Mouse (Mus musculus): Measurements from ENCODE around the gene Lrrfip2.

Lrrfip2 gene

DNA sequence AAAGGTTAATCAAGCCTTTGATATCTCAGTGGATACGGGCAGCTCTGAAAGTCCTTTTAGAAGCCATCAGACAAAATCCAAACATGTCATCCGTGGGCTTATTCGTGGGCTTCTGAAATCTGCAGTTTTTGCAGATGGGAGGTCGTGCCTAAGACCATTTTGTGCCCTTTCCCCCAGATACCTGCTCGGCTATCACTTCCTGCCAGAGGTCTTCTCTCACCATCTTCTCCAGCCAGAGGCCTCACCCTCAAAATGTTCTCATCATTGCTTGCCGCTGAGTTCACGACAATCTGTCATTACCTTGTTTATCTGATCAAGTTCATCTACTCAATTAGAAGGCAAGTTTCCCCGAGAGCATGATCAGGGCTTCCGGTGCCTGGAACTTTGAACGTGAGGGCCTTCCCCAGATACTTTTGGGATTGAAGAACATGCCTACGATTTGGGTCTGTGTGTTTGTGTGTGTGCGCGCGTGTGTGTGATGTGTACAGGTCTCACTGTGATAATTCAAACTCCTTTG lies at the start of gene Lrrfip2:
Lrrfip2 (plus strand) TSS at position 467 of the 517 bp plus-strand sequence.
- no peak for DNase-seq (ENCODE audit: low read depth, low spot score)

DNA sequence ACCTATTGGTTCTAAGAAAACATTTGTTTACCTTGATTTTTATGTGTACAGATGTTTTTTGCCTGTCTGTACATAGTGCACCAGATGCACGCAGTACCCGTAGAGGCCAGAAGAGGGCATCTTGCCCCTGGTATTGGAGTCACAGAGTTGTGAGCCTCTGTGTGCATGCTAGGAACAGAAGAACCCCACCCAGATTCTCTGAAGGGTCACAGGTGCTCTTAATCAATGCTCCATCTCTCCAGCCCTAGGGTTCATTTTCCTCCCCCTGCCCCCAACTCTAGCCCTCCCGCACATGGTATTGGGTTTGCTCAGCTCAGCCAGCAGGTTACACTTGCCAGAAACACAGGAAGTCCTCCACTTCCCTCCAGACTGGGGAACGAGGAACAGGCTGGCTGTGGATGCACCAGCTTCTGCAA lies 46.8 kb upstream of the Lrrfip2 start:
- DNase-seq (ENCODE audit: low read depth, low spot score): peak; percentile 71

DNA sequence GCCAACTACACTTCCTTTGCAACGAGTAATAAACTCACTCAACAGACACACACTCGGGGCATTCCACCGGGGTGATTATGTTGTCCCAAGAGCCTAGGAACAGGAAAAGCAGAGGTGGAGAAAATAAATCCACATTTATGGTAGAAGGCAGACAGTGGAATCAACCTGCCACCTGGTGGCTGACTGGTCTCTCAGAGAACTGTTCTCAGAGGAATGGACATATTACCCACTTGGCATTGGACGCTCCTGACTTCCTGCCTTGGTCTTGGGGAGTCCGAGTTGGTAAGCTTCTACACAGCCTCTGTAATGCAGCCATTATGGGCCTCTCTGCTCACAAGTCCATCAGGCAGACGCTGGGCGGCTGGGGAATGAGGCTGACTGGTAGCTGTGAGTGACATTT lies 45.2 kb upstream of the Lrrfip2 start:
- no peak for DNase-seq (ENCODE audit: low read depth, low spot score)

DNA sequence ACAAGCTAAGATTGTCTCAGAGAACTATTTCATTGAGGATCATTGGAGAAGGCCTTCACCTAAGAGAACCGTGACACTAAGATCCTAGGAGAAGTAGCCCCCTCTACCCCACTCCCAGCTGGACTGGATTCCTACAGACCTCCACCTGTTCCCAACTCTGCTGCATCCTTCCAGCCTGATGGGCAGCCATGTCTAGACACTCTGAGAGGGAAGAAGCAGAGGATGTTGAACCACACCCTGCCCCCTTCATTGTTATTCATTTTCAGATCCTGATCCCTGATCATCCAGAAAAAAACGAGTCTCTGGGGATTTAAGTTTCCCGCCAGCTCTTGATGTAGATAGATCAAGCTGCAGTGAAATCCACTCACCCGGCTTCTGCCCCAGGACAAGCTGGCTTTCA lies 44.4 kb upstream of the Lrrfip2 start:
- no peak for DNase-seq (ENCODE audit: low read depth, low spot score)

DNA sequence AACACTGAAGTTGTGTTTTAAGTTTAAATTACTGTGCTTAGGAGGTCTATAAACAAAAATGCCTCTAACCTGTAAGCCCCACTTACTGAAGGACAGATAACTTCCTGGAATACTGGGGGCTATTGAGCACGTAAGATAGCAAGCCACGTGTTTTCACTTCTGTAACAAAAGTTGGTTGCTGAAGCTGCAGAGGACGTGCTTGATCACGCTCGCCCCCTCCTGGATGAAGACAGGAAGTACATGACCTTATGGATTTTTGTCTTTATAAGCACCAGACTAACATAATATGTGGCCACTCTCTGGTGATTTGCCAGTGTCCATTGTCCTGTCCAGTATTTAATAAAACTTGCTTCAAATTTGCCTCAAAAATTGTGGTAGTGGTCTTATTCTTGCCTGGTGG lies 39.6 kb upstream of the Lrrfip2 start:
- DNase-seq (ENCODE audit: low read depth, low spot score): peak; percentile 52

DNA sequence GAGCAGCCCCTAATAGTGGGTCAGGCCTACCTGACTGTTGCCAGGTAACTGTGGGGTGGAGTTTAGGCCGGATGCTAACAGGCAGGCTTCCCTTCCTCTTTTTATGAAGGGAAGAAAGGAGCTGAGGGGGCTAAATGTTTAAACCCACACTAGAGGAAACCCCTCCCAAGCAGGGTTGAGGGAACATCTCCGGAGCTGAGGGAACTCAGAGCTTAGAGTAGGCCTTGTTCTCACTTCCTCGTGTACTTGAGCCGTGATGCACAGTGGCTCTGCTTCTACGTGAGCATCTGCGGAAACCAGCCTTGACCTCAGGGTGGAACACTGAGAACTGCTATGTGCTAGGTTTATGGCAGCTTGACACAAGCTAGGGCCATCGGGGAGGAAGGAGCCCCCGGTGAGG lies 36.6 kb upstream of the Lrrfip2 start:
- peak; percentile 26 for DNase-seq (ENCODE audit: low read depth, low spot score)

DNA sequence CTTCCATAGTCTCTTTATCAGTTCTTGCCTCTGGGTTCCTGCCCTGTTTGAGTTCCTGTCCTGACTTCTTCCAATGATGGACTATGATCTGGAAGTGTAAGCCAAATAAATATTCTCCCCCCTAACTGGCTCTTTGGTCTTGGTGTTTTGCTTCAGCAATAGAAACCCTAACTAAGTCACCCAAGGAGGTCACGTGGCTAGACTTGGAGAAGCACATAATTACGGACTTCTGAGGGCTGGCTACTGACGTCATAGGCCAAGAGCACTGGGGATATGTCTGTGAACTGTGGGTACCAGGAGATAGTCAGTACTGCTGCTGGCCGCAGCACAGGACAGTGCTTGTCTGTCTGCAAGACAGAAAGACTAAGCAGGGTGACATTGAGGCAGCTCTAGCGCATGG lies 35.6 kb upstream of the Lrrfip2 start:
- no peak for DNase-seq (ENCODE audit: low read depth, low spot score)

DNA sequence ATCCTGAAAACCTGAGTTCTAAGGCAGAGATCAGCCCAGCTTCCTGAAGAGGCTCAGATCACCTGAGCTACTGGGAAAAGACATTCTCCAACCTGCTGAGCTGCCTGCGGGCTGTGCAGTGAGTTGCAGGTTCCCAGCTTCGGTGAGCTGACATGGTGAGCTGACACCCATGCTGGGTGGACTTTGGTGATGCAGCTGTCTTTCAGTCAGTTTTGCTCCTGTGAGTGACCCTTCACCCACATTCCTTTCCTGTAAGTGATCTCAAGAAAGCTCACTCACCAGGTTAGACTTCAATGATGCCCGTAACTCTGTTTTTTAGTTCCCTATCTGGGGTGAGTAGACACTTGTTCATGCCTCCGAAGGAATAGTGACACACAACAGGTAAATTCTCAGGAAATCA lies 32.1 kb upstream of the Lrrfip2 start:
- no peak for DNase-seq (ENCODE audit: low read depth, low spot score)

DNA sequence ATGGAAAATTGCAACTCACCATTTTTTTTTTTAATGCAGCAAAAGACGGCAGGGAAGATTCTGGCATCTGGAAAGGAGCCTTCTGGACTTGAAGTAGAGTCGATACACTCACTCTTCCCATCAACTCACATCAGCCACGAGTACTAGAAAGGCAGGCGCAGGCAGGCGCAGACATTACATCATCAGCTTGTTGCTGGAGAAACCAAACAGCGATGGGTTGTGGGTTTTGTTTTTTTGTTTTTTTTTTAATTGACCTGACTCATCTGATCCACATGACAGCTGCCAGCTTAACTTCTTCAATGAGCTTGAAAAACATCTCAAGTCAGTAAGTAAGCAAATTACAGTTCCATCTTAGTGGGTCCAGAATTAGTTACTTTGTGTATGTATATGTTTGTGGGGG lies 31.3 kb upstream of the Lrrfip2 start:
- DNase-seq (ENCODE audit: low read depth, low spot score): no peak

DNA sequence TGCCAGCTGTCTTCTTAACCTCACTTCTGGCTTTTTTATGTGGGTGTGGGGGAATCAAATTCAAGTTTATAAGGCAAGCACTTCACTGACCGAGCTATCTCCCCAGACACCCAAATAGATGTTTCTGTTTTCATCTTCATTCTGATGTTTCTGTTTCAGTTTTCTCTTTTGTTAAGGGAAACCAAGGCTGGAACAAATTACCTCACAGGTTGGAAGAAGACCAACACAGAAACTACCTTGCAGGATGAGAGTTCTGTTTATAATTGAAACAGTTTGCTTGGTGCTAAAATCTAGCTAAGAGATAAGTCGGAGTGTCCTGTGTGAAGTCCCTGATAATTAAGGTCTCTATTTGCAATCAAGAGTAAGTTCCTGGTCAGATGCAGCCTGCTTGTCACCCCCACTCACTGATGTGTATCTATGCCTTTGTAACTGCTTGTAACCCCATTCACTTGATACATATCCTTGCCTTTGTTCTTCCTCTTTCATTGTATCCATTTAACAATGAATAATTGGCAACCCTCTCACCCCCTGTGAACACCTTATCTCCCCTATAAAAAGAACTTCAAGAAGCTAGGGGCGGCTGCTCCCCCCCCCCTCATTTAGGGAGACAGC lies 30.3 kb upstream of the Lrrfip2 start:
- peak; percentile 22 for DNase-seq (ENCODE audit: low read depth, low spot score)

DNA sequence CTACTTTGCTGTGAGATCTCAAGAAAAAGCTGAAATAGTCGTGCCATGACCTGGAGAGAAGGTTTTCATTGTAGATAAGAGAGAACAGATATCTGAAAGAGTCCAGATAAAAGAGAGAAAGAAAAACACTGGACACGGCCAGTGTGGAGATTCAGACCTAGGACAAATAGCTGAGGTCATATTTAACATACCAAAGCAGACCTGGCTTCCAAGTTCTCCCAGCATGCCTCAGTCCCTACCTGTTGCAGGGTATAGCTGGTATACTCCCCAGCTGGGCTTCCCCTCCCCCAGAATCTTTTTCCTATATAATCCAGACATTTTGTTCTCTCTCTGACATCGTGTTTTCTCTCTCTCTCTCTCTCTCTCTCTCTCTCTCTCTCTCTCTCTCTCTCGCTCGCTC lies 29.4 kb upstream of the Lrrfip2 start:
- DNase-seq (ENCODE audit: low read depth, low spot score): no peak

DNA sequence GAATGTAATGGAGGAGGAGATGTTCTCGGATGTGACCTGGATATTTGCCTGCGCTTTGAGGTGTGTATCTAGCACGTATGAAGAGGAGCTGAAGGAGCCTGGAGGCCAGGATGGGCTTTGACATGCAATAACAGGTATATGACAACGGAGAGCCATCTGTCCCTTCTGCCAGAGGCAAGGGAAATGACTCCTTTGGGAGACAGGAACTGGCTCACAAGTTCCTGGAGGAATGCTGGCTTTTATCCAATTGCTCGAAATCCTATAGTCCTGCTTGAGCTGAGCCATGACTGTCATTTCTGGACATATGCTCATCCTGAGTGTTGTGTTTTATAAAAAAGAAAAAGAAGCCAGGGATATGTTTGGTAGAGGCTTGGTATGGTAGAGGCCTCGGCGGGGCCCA lies 28.5 kb upstream of the Lrrfip2 start:
- no peak for DNase-seq (ENCODE audit: low read depth, low spot score)

DNA sequence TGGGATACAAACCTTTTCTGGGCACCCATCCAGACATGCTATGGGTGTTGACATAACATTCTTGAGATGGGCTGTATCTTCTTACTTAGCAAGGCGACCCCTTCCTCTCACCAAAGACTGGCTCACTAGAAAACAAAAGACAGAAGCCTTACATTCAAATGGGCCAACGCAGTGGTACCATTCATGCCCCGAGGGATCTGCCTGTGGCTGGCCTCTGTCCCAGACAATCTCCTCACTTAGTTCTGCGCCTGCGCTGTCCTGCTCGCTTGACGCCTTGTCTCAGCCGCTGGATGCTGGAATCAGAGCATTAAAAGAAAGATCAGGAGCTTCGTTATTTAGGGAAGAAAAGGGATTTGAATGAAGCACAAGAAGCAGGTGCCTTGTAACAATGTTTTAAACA lies 24.7 kb upstream of the Lrrfip2 start:
- no peak for DNase-seq (ENCODE audit: low read depth, low spot score)

DNA sequence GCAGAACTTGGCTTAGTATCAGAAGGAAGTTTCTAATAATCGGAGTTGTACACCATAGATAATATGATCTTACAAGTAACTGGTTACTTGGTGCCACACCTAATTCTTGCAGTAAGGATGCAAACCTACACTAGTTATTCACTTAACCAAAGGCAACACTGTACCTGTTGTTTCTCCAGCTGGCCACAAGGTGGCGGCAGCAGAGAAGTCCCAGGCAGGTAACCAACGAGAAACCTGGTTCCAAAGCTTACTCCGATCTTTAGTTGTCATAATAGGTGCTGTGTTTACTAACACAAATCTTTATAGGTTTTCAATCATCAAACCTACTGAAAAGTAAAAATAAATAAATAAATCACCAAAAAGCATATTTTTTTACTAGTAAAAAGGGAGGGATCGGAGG lies 24.3 kb upstream of the Lrrfip2 start:
- DNase-seq (ENCODE audit: low read depth, low spot score): peak; percentile 66

DNA sequence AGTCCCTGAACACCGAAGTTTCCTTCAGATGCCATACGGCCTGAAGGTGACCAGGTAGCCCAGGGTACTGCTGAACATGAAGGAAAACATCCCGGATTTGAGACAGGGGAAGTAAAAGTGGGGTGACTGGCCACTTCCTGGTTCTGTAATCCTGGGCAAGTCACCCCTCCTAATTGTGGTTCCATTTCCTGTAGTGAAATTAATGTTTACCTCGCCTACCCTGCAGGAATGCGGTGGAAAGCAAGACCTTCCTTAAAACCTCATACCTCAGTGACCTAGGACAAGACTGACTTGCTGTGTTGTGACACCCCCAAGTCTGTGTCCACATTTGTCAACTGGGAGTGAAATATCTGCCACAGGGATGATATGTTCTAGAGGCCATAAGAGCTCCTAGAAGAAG lies 22.8 kb upstream of the Lrrfip2 start:
- peak; percentile 6 for DNase-seq (ENCODE audit: low read depth, low spot score)

DNA sequence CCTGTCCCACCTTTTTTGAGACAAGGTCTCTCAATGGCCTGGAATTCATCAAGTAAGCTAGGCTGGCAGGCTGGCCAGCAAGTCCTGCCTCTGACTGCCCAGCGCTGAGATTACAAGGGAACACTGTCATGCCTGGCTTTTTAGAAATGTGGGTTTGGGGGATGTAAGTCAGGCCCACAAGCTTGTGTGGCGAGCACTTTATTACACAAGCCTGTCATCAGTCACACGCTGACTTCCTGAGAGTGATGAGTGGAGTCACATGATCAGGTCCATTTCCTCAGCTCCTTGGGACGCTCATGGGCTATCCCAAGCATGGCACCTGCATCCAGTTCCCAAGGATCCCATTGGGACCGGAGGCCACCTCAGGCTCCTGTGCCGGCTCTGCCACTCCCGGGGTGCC lies 21.7 kb upstream of the Lrrfip2 start:
- no peak for DNase-seq (ENCODE audit: low read depth, low spot score)

DNA sequence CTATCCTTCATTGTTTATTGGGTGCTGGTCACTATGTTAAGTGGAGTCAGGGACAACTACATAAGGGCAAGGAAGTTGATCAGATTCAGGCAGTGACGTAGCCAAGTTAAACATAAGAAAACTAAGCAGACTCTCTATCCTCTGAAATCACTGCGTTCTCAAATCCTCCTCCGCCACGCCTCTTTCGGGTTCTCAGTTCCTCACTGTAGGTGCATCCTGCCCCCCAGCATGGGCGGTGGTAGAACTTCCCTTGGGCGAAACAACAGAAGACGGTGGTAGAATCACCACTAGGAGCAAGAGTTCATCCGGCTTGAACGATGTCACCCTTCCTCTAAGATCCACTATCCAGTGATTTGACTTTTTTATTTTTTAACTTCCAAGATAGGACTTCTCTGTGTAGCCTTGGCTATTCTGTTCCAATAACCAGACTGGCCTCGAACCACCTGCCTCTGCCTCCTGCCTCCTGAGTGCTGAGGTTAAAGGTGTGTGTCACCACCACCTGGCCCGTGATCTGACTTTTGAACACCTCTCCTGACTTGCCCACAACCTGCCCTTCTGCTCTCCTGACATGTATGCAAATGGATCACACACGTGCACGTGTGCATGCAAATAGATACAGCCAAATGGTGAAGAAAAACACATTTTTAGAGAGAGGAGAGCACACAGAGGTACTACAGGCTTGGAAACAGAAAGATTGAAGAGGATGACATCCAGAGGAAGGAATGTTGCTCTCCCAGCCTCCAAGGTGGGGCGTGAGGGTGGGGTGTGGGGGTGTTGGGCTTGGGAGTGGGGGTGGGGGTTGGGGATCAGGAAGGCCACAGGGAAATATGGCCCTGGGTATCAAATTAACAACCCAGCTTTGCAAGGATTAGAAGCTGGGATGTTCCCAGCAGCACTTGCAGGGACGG lies 20.7 kb upstream of the Lrrfip2 start:
- peak; percentile 41 for DNase-seq (ENCODE audit: low read depth, low spot score)

DNA sequence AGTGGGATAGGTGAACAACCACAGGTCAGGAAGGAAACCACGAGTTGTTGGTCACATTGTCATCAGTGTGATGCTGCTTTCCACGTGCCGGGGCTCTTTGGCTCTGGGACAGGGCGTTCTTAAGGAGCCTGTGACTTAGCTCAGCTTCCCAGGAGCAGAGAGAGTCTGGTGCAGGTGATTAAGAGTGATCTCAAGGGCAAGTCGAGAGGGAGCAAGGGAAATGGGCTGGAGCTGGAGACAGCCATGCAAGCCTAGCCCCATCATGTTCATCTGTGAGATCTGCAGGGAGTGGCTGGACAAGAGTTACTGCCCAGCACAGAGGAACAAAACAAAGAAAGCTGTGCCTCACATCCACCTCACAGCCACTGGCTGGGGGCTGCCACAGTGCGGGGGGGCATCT lies 19.8 kb upstream of the Lrrfip2 start:
- DNase-seq (ENCODE audit: low read depth, low spot score): no peak

DNA sequence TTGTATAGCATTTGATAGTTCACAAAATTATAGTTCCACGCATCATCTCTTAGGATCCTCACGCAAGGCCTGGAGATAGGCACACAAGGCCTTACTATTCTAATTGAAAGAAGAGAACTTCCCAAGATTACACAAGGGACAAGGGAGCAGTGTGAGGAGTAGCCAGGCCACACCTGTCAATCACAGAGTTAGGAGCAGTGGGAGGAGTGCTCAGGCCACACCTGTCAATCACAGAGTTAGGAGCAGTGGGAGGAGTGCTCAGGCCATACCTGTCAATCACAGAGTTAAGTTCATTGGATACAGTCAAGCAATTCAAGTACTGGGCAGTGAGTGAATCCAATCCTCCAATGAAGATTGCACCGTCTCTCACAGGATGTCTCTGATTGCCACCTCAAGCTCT lies 17.0 kb upstream of the Lrrfip2 start:
- no peak for DNase-seq (ENCODE audit: low read depth, low spot score)

DNA sequence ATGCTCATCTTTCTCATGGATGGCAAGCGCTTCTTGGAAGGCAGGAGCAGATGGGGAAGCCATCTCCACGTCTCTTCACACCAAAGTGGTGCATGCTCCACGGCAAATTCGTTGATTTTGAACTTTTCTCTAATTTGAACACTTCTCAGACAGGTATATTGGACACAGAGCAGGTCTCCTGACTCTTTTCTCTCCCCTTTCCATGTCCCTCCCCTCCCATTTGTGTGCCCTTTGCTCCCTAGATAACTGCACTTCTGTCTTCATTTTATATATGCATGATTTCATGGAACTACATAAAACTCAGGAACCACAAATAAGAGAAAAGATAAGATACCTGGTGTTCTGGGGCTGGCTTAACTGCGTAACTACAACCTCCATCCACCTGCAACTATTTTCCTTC lies 14.1 kb upstream of the Lrrfip2 start:
- no peak for DNase-seq (ENCODE audit: low read depth, low spot score)

DNA sequence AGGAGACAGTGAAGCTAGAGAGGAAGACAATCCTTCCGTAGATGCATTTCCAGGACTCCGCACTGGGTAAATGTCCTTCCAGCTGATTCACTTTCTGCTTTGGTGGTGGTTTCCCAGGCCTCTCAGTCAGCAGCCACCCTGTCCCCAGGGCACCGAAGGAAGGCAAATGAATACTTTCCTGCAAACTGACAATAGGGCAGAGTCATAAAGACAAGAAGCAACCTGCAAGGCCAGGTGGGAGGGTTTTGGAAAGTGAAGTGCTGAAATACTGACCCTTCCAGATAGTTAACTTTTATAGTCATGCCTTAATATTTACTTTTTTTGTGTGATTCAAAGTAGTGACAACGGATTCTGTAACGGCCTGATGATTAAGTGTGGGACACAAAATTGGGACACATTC lies 13.5 kb upstream of the Lrrfip2 start:
- DNase-seq (ENCODE audit: low read depth, low spot score): no peak

DNA sequence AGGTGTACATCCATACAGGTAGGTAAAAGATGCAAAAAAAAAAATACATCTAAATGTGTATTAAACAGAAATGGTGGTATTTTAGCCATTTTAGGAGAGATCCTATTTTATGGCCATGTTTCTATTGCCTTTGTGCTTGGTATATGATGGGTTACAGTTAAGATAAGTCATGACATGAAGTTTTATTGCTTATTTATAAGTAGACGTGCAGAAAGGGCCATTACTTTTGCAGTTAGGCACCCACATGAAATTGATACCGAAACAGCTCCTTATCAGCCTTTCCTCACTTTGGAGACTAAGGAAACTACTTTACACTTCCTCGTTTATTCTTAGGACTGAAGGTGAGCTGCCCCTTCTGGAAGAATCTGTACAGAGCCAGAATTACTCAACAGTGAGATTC lies 9.5 kb upstream of the Lrrfip2 start:
- DNase-seq (ENCODE audit: low read depth, low spot score): no peak

DNA sequence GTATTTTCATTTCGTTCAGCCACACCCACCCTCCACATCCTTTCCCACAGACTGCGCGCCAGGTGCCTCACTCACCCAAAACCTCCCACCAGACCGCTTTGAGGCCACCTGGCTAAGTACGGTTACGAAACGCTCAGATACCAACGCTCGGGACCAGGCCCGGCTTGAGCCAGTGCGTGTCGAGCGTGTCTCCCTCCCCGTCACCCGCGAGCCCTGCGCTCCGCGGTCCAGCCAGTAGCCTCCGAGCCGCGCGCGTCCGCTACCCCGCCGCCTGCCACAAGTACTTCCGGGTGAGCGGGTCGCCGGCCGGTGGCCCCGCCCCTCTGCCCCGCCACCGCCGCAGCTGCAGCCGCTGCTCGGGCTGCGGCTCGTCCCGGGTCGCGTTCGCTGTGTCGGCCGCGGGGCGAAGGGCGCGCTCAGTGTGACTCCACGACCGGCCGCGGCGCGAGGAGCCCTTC lies 431 bp downstream of the Lrrfip2 start:
- peak; percentile 89 for DNase-seq (ENCODE audit: low read depth, low spot score)
